Mouse (Mus musculus): ENCODE data around the gene Gramd2. TPM values are rescaled to one million over a fixed set of nuclear protein-coding genes. Genes with fewer than 3 reads are reported as not detected.

Gene Gramd2
- polyA plus RNA-seq (2014; fragmentation: Illumina TruSeq; extraction: RNeasy Lipid Tissue Mini Kit (QIAGEN cat#74804); ENCODE audit: low read depth, low replicate concordance), result not detected

GRCm38 (mm10) chr9:59679678-59680533 is at the start of gene Gramd2:
Gene Gramd2 (plus strand): TSS chr9:59680144.

DNA sequence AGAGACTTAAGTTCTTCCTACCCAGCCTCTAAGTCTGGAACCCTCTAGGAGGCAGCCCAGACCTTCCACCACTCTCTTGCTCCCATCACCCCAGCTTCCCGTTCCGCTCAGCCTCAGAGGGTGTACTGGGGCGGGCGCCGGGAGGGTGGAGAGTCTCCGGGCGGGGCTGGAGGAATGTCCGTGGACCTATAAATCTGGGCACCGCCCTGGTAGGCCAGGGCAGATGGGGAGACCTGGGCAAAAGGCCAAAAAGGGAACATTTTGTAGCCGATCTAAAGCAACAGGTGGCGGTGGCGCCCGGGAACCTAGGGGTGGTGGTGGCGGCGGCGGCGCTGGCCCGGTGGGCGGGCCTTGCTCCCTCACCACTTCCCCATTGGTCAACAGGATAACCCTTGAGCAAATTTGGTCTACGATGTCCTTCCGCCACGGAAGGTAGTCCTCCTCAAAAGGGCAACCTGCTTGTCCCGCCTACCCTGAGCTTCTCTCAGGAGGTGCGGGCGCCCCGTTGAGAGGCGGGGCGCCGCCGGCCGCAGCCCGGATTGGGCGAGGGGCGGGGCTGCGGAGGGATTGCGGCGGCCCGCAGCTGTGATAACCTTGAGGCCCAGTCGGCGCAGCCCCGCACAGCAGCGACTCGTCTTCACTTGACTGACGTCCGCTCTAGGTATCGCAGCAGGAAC is 23.8 kb upstream of the Gramd2 start, which contains the start of gene Pkm:
Pkm (plus strand) TSS at position 411 of the 677 bp plus-strand sequence.

GRCm38 (mm10) chr9:59750267-59751065 is 70.5 kb downstream of the Gramd2 start, which contains the start of the genes Senp8 and Myo9a:
Gene Senp8 (minus strand): TSS chr9:59750710.
Gene Myo9a (plus strand): TSS chr9:59750896.

Other genes with a start within 250 kb of the Gramd2 start
- 88.3 TPM for gene Arih1, start 193.5 kb upstream of the Gramd2 start, polyA plus RNA-seq (2014; fragmentation: Illumina TruSeq; extraction: RNeasy Lipid Tissue Mini Kit (QIAGEN cat#74804); ENCODE audit: low read depth, low replicate concordance)
- gene Hexa, start 140.6 kb upstream of the Gramd2 start, polyA plus RNA-seq (2014; fragmentation: Illumina TruSeq; extraction: RNeasy Lipid Tissue Mini Kit (QIAGEN cat#74804); ENCODE audit: low read depth, low replicate concordance), result 18.2 TPM
- not detected for gene Tmem202, start 140.3 kb upstream of the Gramd2 start, polyA plus RNA-seq (2014; fragmentation: Illumina TruSeq; extraction: RNeasy Lipid Tissue Mini Kit (QIAGEN cat#74804); ENCODE audit: low read depth, low replicate concordance)
- gene Celf6, start 102.2 kb upstream of the Gramd2 start, polyA plus RNA-seq (2014; fragmentation: Illumina TruSeq; extraction: RNeasy Lipid Tissue Mini Kit (QIAGEN cat#74804); ENCODE audit: low read depth, low replicate concordance), result not detected
- gene Parp6, start 62.9 kb upstream of the Gramd2 start, polyA plus RNA-seq (2014; fragmentation: Illumina TruSeq; extraction: RNeasy Lipid Tissue Mini Kit (QIAGEN cat#74804); ENCODE audit: low read depth, low replicate concordance), result 10.4 TPM
- 19.4 TPM for gene Pkm, start 23.8 kb upstream of the Gramd2 start, polyA plus RNA-seq (2014; fragmentation: Illumina TruSeq; extraction: RNeasy Lipid Tissue Mini Kit (QIAGEN cat#74804); ENCODE audit: low read depth, low replicate concordance)
- 28.5 TPM for gene Senp8, start 70.6 kb downstream of the Gramd2 start, polyA plus RNA-seq (2014; fragmentation: Illumina TruSeq; extraction: RNeasy Lipid Tissue Mini Kit (QIAGEN cat#74804); ENCODE audit: low read depth, low replicate concordance)
- 40.4 TPM for gene Myo9a, start 70.8 kb downstream of the Gramd2 start, polyA plus RNA-seq (2014; fragmentation: Illumina TruSeq; extraction: RNeasy Lipid Tissue Mini Kit (QIAGEN cat#74804); ENCODE audit: low read depth, low replicate concordance)